Mouse (Mus musculus) thymus, adult 2 months (tissue): ENCODE data around the gene Spaca3. TPM values are rescaled to one million over a fixed set of nuclear protein-coding genes. Genes with fewer than 3 reads are reported as not detected.

Source experiments
- DNase-seq: peaks from one replicate; pipeline ENCODE4 v3.0.0; 2021
- H3K27ac ChIP-seq: fragments of 200-500 bp; 2 replicates; pipeline ENCODE4 v1.5.1; 2012; ENCODE audit warnings: low read length, control low read depth; ENCODE audit not compliant: control insufficient read depth, insufficient read depth
- H3K27me3 ChIP-seq: fragments of 200-500 bp; 2 replicates; pipeline ENCODE4 v1.6.1; 2012; ENCODE audit warnings: mild to moderate bottlenecking, low read length, moderate library complexity, mixed read lengths; ENCODE audit not compliant: control insufficient read depth, insufficient read depth
- H3K36me3 ChIP-seq: fragments of 200-500 bp; 2 replicates; pipeline ENCODE4 v1.6.1; 2012; ENCODE audit warnings: mild to moderate bottlenecking, low read length, moderate library complexity; ENCODE audit not compliant: control insufficient read depth, insufficient read depth
- H3K4me1 ChIP-seq: fragments of 200-500 bp; replicated peaks from 2 replicates; pipeline ENCODE4 v1.6.1; 2012; ENCODE audit warnings: low read length; ENCODE audit not compliant: control insufficient read depth, insufficient read depth
- H3K4me3 ChIP-seq: fragments of 200-500 bp; 2 replicates; pipeline ENCODE4 v1.5.1; 2012; ENCODE audit warnings: mild to moderate bottlenecking, low read length, control low read depth, moderate library complexity; ENCODE audit not compliant: control insufficient read depth, insufficient read depth
- CTCF ChIP-seq: fragments of 200-500 bp; IDR thresholded peaks from 2 replicates; pipeline ENCODE4 v1.5.1; 2012; ENCODE audit warnings: mild to moderate bottlenecking, control low read depth, low read length, moderate library complexity, borderline replicate concordance; ENCODE audit not compliant: control insufficient read depth, poor library complexity, insufficient read depth; ENCODE audit errors: extremely low read depth
- POLR2A ChIP-seq: fragments of 200-500 bp; IDR thresholded peaks from 2 replicates; pipeline ENCODE4 v1.6.1; 2012; ENCODE audit warnings: mild to moderate bottlenecking, low read length, control low read depth, moderate library complexity; ENCODE audit not compliant: control insufficient read depth, poor library complexity, insufficient read depth; ENCODE audit errors: extremely low read depth
- WGBS: fragments of 180-500 bp; shearing (Covaris S2); methylation state at CpG from one replicate; pipeline ENCODE4 v1.1.7; 2018; 5-methylcytosine and 5-hydroxymethylcytosine counted together
- polyA plus RNA-seq: library from polyadenylated mRNA; depleted of rRNA; stranded (reverse); fragments of >200 nt; gene quantifications from 2 replicates; pipeline ENCODE4 v1.2.3, GENCODE M21; 2012

The Spaca3 gene
- polyA plus RNA-seq, 1 experiment: 0.26 TPM

- no peak for TF ChIP-seq POLR2A
- TF ChIP-seq CTCF: no peak
- H3K36me3 ChIP-seq: no peaks in the 10 kb centered on the region
- WGBS: 79% methylated on average over 7 of the region's 7 CpGs
- H3K27ac ChIP-seq: no peak overlapping the region
- no peak for DNase-seq
- H3K4me3 ChIP-seq: no peak overlapping the region
- no peaks in the 10 kb centered on the region for H3K4me1 ChIP-seq
- no peaks in the 10 kb centered on the region for H3K27me3 ChIP-seq
Measured at GRCm38 (mm10) chr11:80854908-80855307, 3.3 kb upstream of the Spaca3 start.

DNA sequence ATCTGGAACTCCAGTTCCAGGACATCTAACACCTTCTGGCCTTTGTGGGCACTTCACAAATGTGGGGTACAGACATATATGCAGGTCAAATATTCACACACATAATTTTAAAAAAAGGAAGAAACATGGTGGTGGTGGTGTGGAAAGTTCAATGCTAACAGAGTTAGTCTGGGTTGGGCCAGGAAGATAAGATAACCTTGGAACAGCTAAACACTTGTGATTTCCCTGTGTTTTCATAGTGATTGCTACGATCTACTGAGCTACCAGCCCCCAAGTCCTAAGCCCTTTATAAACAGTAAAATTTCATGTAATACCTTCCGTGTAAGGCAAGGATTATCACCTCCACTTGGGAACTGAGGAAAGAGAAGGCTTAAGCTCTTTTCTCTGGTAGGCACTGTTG is 1.3 kb upstream of the Spaca3 start:
- no peaks in the 10 kb centered on the region for H3K4me1 ChIP-seq
- DNase-seq: no peak
- H3K27me3 ChIP-seq: no peaks in the 10 kb centered on the region
- no peak overlapping the region for H3K27ac ChIP-seq
- 94% methylated on average over 2 of the region's 2 CpGs for WGBS
- H3K4me3 ChIP-seq: no peak overlapping the region
- TF ChIP-seq POLR2A (no peak), CTCF (no peak)
- no peaks in the 10 kb centered on the region for H3K36me3 ChIP-seq

- WGBS: 93% methylated on average over 7 of the region's 7 CpGs
- TF ChIP-seq CTCF: no peak
- no peak for TF ChIP-seq POLR2A
- no peaks in the 10 kb centered on the region for H3K27me3 ChIP-seq
- H3K4me1 ChIP-seq: no peaks in the 10 kb centered on the region
- H3K4me3 ChIP-seq: no peak overlapping the region
- no peak overlapping the region for H3K27ac ChIP-seq
- H3K36me3 ChIP-seq: no peaks in the 10 kb centered on the region
- DNase-seq: no peak
Measured at GRCm38 (mm10) chr11:80862941-80863340, 4.8 kb downstream of the Spaca3 start.

- Histone ChIP-seq H3K36me3 (no peaks in the 10 kb centered on the region), H3K27ac (no peak overlapping the region), H3K27me3 (no peaks in the 10 kb centered on the region), H3K4me3 (no peak overlapping the region), H3K4me1 (no peaks in the 10 kb centered on the region)
- TF ChIP-seq CTCF (no peak), POLR2A (no peak)
- WGBS: 94% methylated on average over 1 of the region's 1 CpGs
- DNase-seq: no peak
Measured at GRCm38 (mm10) chr11:80868039-80868438, 9.9 kb downstream of the Spaca3 start.

DNA sequence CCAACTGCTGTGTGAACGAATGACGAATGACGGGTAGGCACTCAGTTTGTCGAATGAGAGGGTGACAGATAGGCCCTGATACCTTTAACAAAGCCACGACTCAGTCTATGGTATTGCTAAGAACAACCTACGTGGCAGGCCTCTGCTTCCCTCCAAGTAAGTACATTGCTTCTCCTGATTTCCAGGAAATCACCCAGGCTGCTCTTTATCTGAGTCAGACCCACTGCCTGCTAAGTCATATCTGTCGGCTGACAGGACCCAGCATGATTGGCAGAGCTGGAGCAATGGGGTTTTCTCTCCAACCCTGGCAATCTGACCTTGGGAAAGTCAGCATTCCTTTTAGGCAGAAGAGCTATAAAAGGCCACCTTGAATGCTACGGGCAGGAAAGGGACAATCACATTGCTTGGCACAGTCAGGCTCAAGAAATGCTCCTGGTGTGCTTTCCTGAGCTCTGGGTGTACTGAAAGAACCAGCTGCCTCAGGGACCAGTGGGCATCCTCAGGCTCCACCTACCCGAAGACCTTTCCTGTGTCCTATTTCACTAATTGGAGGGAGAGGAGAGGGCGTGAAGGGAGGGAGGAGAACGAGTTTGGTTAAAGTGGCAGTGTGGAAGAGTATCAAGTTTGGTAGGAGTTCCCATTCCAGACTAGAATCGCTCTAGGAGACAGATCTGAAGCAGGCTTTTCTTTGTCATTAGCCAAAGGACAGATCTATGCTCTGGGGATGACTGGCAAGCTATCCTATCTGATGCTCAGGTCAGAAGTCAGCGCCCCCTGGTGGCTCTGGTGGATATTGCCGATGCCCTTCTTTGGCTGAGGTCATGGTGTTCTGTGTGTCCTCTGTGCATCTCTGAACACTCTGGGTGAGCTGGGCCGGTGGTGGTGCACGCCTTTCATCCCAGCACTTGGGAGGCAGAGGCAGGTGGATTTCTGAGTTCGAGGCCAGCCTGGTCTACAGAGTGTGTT is 14.6 kb downstream of the Spaca3 start:
- Histone ChIP-seq H3K4me1 (no peaks in the 10 kb centered on the region), H3K36me3 (no peaks in the 10 kb centered on the region), H3K4me3 (no peak overlapping the region), H3K27ac (no peak overlapping the region), H3K27me3 (no peaks in the 10 kb centered on the region)
- DNase-seq: peak; percentile 60
- 61% methylated on average over 17 of the region's 17 CpGs for WGBS
- TF ChIP-seq CTCF (peak; percentile 59; the same call in 1 of the 2 replicates), POLR2A (no peak)

- Histone ChIP-seq H3K27ac (no peak overlapping the region), H3K36me3 (no peaks in the 10 kb centered on the region), H3K27me3 (no peaks in the 10 kb centered on the region), H3K4me1 (no peaks in the 10 kb centered on the region), H3K4me3 (no peak overlapping the region)
- TF ChIP-seq POLR2A (no peak), CTCF (no peak)
- 85% methylated on average over 11 of the region's 11 CpGs for WGBS
- DNase-seq: no peak
Measured at GRCm38 (mm10) chr11:80877131-80877651, 19.0 kb downstream of the Spaca3 start.
